22 mouse cellular contexts compared by ENCODE assay signal in genomic region chrX:100508164-100508563, GRCm38 (mm10). TPM values are rescaled to one million over a fixed set of nuclear protein-coding genes. Genes with fewer than 3 reads are reported as not detected.
A peak's percentile ranks its signal among the peaks of the same experiment; 100 is the strongest.
DNase-seq lines count a peak whose midpoint lies in the region; ATAC-seq lines count a peak whose summit lies in the region.
"Had no signal": no experiment of that assay in that cellular context is flagged by ENCODE, and none has a peak within 500 bp of the region (broad histone marks: within the 10 kb centered on the region; RNA-seq: fewer than 3 reads in every experiment).

No protein-coding gene starts in this region.

- ATAC-seq in granulocyte monocyte progenitor cell, adult 5-6 weeks (replicated peaks; ENCODE audit: poor library complexity, severe bottlenecking) = peak; percentile 68
- peak; percentile 26; the same call in 1 of the 2 replicates for ATAC-seq in megakaryocyte progenitor cell, adult 5-6 weeks (replicated peaks; ENCODE audit: poor library complexity)
- ATAC-seq in erythroblast, adult 5-6 weeks (replicated peaks; ENCODE audit: low FRiP score, poor library complexity, severe bottlenecking) = no peak
- ATAC-seq: forebrain, embryonic 13.5 days; forebrain, embryonic 16.5 days had no signal

- DNase-seq in heart, adult 8-10 months (ENCODE audit: low spot score) = peak; percentile 1
- no peak for DNase-seq in heart, postnatal 14 days
- peak; percentile 35 for DNase-seq in A20 (ENCODE audit: low read depth, low spot score)
- DNase-seq in adrenal gland, adult 18-20 months (ENCODE audit: low spot score in 2 of 2) = no peak
- DNase-seq: adrenal gland, adult 8-10 months; adrenal gland, postnatal 25 days; B cell, adult 2 months; cerebellum, adult 18-20 months; cerebellum, adult 9-11 months; cerebellum, postnatal 25 days; embryo, embryonic 11 days; gastrocnemius, adult 2 months; gastrocnemius, postnatal 14 days; heart, adult 18-20 months had no signal

- intact Hi-C loops in heart, postnatal 14 days (cut with DNase I) = no loop called here

RNA-seq across cellular contexts. Expression of gene Igbp1, which starts 14.1 kb away (rescaled TPM):
- 10 to 100 TPM; 38.5 to 44.6 (median 42.8) TPM for total RNA-seq in heart, adult 8-10 months (2022)
- total RNA-seq in heart, postnatal 14 days (2021) = 10 to 100 TPM; 38.0 to 41.0 TPM
- total RNA-seq in granulocyte monocyte progenitor cell, adult 5-6 weeks (2014; fragmentation: Nextera tagmentation) = 74.5 and 104 TPM in 2 replicates
- 98.4 and 104 TPM in 2 replicates for total RNA-seq in granulocyte monocyte progenitor cell, adult 5-6 weeks (2017)
- 85.4 and 95.5 TPM in 2 replicates for total RNA-seq in megakaryocyte progenitor cell, adult 5-6 weeks (2015)
- total RNA-seq in megakaryocyte progenitor cell, adult 5-6 weeks (2017) = 113 and 116 TPM in 2 replicates
- 10 to 100 TPM; 60.7 to 66.5 TPM for total RNA-seq in adrenal gland, adult 18-20 months (2021)
- 15.7 and 22.1 TPM in 2 replicates for total RNA-seq in erythroblast, adult 5-6 weeks (2015; ENCODE audit: low replicate concordance)
- total RNA-seq in erythroblast, adult 5-6 weeks (2017; ENCODE audit: low replicate concordance) = 18.7 and 19.2 TPM in 2 replicates

RNA-seq across cellular contexts. Expression of gene Dgat2l6, which starts 16.5 kb away (rescaled TPM):
- total RNA-seq in heart, adult 8-10 months (2022) = not detected
- not detected for total RNA-seq in heart, postnatal 14 days (2021)
- total RNA-seq in granulocyte monocyte progenitor cell, adult 5-6 weeks (2014; fragmentation: Nextera tagmentation) = not detected in 2 replicates
- not detected in 2 replicates for total RNA-seq in granulocyte monocyte progenitor cell, adult 5-6 weeks (2017)
- not detected in 2 replicates for total RNA-seq in megakaryocyte progenitor cell, adult 5-6 weeks (2015)
- not detected in 2 replicates for total RNA-seq in megakaryocyte progenitor cell, adult 5-6 weeks (2017)
- total RNA-seq in adrenal gland, adult 18-20 months (2021) = not detected
- not detected in 2 replicates for total RNA-seq in erythroblast, adult 5-6 weeks (2015; ENCODE audit: low replicate concordance)
- total RNA-seq in erythroblast, adult 5-6 weeks (2017; ENCODE audit: low replicate concordance) = not detected in 2 replicates
- total RNA-seq: adrenal gland, adult 8-10 months; adrenal gland, postnatal 25 days; heart, adult 18-20 months; heart, postnatal 25 days; hematopoietic stem cell, adult 5-6 weeks; MEL had no signal

Comparison
In these comparisons a context has a peak if more than half of its experiments do, and no peak if none do; other contexts are left out.
1. DNase-seq: peak in heart, adult 8-10 months (single experiment) and A20 (single experiment); none in heart, postnatal 14 days (0 of 2) and adrenal gland, adult 18-20 months (0 of 2).